In the genomic region with DNA sequence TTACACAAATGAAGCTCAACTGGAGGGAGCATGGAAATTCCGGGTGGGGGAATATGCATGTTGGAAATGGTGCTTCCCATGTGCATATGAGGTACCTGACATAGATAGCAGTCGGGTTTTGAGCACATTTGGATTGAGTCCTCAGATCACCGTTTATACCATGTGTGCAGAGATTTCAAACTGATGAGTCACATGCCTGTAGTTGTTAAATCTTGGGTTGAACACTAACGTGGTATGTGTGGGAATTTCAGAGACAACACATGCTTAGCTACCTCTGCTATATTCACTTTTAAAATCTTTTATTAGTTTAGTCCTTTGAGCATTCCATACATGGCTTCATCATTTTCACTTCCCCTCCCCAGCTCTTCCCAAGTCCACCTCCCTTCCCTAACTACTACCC, we compare ENCODE assay signal across 26 mouse cellular contexts.
A peak's percentile ranks its signal among the peaks of the same experiment; 100 is the strongest.
DNase-seq lines count a peak whose midpoint lies in the region; ATAC-seq and TF ChIP-seq lines count a peak whose summit lies in the region.
"Had no signal": no experiment of that assay in that cellular context is flagged by ENCODE, and none has a peak within 500 bp of the region (broad histone marks: within the 10 kb centered on the region; RNA-seq: fewer than 3 reads in every experiment).

No protein-coding gene starts in this region.

- no peak overlapping the region for H3K4me2 ChIP-seq in liver, postnatal 0 days (ENCODE audit: low read depth, low read length)
- peak overlapping the region; percentile 36 for H3K4me2 ChIP-seq in myocyte (ENCODE audit: low read depth)
- H3K4me2 ChIP-seq: embryonic facial prominence, embryonic 13.5 days; embryonic facial prominence, embryonic 15.5 days; forebrain, embryonic 12.5 days had no signal

- H3K36me3 ChIP-seq in liver, postnatal 0 days (replicated peaks; ENCODE audit: insufficient read depth, low read length) = no peaks in the 10 kb centered on the region
- no peaks in the 10 kb centered on the region for H3K36me3 ChIP-seq in myocyte (ENCODE audit: control insufficient read depth, insufficient read depth)
- H3K36me3 ChIP-seq: embryonic facial prominence, embryonic 13.5 days; embryonic facial prominence, embryonic 15.5 days; forebrain, embryonic 10.5 days; forebrain, embryonic 12.5 days; G1E had no signal

- no peak overlapping the region for H3K4me3 ChIP-seq in liver, postnatal 0 days (ENCODE audit: low read depth, low read length)
- no peak overlapping the region for H3K4me3 ChIP-seq in myocyte
- H3K4me3 ChIP-seq: embryonic facial prominence, embryonic 13.5 days; embryonic facial prominence, embryonic 15.5 days; erythroblast, embryonic 14.5 days; forebrain, embryonic 10.5 days; forebrain, embryonic 12.5 days had no signal

- no peaks in the 10 kb centered on the region for H3K79me2 ChIP-seq in myocyte (ENCODE audit: control insufficient read depth, insufficient read depth)

- intact Hi-C loops in left cerebral cortex, postnatal 14 days (cut with DNase I) = no loop called here

- no peak overlapping the region for H3K9ac ChIP-seq in liver, postnatal 0 days (replicated peaks)
- H3K9ac ChIP-seq: embryonic facial prominence, embryonic 13.5 days; embryonic facial prominence, embryonic 15.5 days; forebrain, embryonic 12.5 days had no signal

- 0 out of 2 replicates have a peak overlapping the region, but pooled peaks have one; percentile 6 for H3K27ac ChIP-seq in liver, postnatal 0 days (ENCODE audit: low read depth)
- H3K27ac ChIP-seq: embryonic facial prominence, embryonic 13.5 days; embryonic facial prominence, embryonic 15.5 days; forebrain, embryonic 10.5 days; forebrain, embryonic 12.5 days had no signal

- no peaks in the 10 kb centered on the region for H3K27me3 ChIP-seq in liver, postnatal 0 days (ENCODE audit: insufficient read depth, low read length)
- H3K27me3 ChIP-seq in myocyte (ENCODE audit: control insufficient read depth, insufficient read depth, insufficient read length) = no peaks in the 10 kb centered on the region
- H3K27me3 ChIP-seq: CH12.LX; embryonic facial prominence, embryonic 13.5 days; embryonic facial prominence, embryonic 15.5 days; forebrain, embryonic 12.5 days had no signal

- TF ChIP-seq EP300 in liver, postnatal 0 days (IDR thresholded peaks at IDR 0.05; ENCODE audit: low read depth) = no peak

- no peaks in the 10 kb centered on the region for H3K9me3 ChIP-seq in liver, postnatal 0 days (ENCODE audit: low read length)
- H3K9me3 ChIP-seq: embryonic facial prominence, embryonic 13.5 days; embryonic facial prominence, embryonic 15.5 days; forebrain, embryonic 10.5 days; forebrain, embryonic 12.5 days had no signal

- DNase-seq in liver, postnatal 0 days = no peak
- DNase-seq in liver = no peak
- DNase-seq in Muller cell, postnatal 12 days (ENCODE audit: inconsistent ontology term) = peak; percentile 54
- no peak for DNase-seq in layer of hippocampus, adult 18-20 months (ENCODE audit: low spot score in 2 of 2)
- no peak for DNase-seq in left cerebral cortex, postnatal 14 days (ENCODE audit: low spot score in 2 of 2)
- DNase-seq: adrenal gland, adult 8-10 months; adrenal gland, postnatal 14 days; adrenal gland, postnatal 36 days; cerebellum, adult 18-20 months; cerebellum, adult 8-10 months; cerebellum, adult 9-11 months; cerebellum, postnatal 14 days; cerebellum, postnatal 36 days; embryo, embryonic 11 days had no signal

- ATAC-seq in liver, postnatal 0 days = 0 out of 2 replicates have a peak, but pooled peaks have one; percentile 8
- ATAC-seq: activated CD4-positive, CD25-positive, alpha-beta regulatory T cell, adult 4 months; CD4-positive, CD25-positive, alpha-beta regulatory T cell, adult 4 months; forebrain, embryonic 14.5 days; forebrain, embryonic 16.5 days had no signal

- H3K4me1 ChIP-seq in liver, postnatal 0 days (ENCODE audit: insufficient read depth) = peaks cover 3% of the 10 kb centered on the region; the same call in 1 of the 2 replicates
- H3K4me1 ChIP-seq: forebrain, embryonic 10.5 days; forebrain, embryonic 12.5 days had no signal

- no peak for TF ChIP-seq CTCF in liver, postnatal 0 days (IDR thresholded peaks at IDR 0.05; ENCODE audit: low read depth)

- H3ac ChIP-seq in myocyte (ENCODE audit: control insufficient read depth, insufficient read length) = no peak overlapping the region

- no peak for TF ChIP-seq POLR2A in myocyte (IDR thresholded peaks at IDR 0.05; ENCODE audit: insufficient read length, low read depth)

- 56% methylated on average over 4 of the region's 4 CpGs for WGBS in liver, postnatal 0 days (ENCODE audit: insufficient replicate concordance)

TF ChIP-seq in myocyte, 11 proteins besides CTCF, POLR2A, EP300 and RAD21:
- TF ChIP-seq CEBPB (IDR thresholded peaks at IDR 0.05; ENCODE audit: insufficient read depth, poor library complexity, severe bottlenecking) (no peak), MYOG (IDR thresholded peaks at IDR 0.05; ENCODE audit: control insufficient read depth in 1 of 3, insufficient read depth in 1 of 3, insufficient read length in 2 of 3, low read depth in 2 of 3) (no peak)
